Mouse (Mus musculus) c-Kit-positive CD71-negative TER-119-negative erythroid progenitor cells, embryonic 14.5 days (primary cell): ENCODE measurements around the gene Chpf2.

ENCODE experiments used
- DNase-seq: peaks from one replicate; pipeline ENCODE4 v3.0.0-alpha.2; 2013; ENCODE audit warnings: low read depth

Gene Chpf2

GRCm38 (mm10) chr5:24605321-24605979, 18.9 kb downstream of the Chpf2 start:
- no peak for DNase-seq

DNA sequence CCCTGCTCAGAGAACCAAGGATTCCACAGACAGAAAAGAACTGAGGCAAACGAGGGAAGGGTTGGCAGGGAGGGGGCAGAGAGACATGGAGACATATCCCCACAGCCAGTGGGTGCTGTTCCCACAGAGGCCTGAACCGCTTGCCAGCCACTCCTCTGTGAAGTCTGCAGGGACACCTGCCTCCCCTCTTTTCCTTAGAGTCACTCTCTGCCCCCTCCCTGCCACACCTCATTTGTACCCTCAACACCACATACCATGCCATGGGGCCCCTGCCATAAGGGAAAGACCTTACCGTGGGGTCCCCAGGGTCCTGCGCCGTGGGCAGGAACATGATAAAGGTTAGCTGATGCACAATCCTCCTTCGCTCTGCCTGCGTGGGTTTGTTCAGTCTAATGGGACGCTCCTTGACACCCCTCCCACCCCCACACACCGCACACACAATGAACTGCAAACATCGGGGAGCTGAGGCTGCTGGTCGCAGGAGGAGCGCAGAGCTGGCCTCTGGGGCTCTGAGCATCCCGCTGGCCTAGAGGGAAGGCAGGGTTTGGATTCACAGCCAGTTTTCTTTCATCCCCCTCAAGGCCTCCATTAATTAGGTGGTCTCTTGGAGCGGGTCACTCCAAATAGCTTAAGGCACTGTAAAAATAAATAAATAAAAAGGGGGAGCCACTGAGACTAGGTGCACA, 19.6 kb downstream of the Chpf2 start:
- DNase-seq: no peak

DNA sequence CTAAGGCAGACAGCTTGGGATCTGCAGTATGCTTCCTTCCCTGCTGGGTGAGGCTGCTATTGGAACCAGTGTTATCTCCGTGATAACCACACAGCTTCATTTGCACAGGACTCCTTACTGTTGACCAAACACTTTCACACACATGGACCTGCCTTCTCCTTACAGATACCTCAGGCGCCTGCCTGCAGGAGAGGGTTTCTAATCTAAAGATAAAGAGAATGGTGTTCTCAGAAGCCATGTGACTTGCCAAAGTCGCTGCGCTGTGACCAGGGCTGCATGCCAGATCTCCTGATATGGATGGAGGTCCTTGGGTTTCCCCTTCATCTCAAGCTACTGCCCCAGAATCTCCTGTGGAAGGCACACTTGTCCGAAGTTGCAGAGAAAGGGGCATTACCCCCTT, 22.8 kb downstream of the Chpf2 start:
- no peak for DNase-seq

GRCm38 (mm10) chr5:24611366-24612301, 25.1 kb downstream of the Chpf2 start:
- no peak for DNase-seq

DNA sequence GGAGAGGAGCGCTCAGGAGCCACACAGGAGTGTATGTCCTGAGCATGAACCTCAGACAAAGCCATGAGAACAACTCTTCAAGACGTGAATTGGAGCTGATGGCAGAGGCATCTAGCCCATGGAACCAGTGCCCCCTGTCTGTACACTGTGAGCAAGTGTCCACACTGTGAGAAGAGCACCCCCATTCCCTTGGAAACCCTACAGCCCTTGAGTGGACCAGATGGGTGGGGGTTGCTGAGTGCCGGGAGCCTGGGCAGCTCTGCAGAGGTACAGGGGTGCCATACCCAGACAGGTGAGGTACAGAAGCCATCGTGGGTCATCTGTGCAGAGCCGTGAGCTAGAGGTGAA, 25.7 kb downstream of the Chpf2 start:
- no peak for DNase-seq

DNA sequence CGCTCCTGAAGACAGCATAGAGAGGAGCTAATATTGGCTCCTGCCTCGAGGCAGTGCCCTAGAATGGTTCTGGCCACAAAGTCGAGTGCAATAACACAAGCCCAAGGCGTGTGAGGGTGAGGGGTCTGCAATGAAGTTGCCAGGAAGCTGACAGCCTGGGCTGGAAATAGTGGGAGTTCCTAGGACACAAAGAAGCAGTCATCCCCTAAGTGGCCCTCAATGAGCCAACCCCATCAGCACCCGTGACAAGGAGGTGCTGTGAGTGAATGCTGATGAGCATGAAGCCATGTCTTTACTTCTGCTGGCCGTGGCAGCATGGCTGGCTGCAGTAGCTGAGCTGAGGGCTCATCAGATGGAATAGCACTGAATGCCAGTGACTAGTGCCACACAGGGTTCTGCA, 28.6 kb downstream of the Chpf2 start:
- no peak for DNase-seq

DNA sequence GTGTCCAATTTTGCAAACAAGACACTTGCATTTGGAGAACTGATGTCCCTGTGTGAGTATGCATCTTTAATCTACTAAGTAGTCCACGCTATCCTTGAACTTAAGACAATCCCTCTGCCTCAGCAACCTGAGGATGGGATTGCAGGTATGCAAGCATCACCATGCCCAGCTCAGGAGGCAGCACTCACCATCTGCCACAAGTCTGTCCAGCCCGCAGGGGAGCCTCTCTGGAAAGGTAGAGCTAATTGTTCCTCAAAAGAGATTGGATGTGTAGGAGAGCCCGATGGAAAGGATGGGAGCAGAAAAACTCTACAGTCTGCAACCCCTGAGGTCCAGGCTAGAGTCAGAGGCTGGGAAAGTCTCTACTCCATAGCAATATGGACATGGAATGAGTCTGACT, 32.4 kb downstream of the Chpf2 start:
- no peak for DNase-seq

- no peak for DNase-seq
These were observed 33.6 kb downstream of the Chpf2 start for GRCm38 (mm10) chr5:24620116-24620515.

DNA sequence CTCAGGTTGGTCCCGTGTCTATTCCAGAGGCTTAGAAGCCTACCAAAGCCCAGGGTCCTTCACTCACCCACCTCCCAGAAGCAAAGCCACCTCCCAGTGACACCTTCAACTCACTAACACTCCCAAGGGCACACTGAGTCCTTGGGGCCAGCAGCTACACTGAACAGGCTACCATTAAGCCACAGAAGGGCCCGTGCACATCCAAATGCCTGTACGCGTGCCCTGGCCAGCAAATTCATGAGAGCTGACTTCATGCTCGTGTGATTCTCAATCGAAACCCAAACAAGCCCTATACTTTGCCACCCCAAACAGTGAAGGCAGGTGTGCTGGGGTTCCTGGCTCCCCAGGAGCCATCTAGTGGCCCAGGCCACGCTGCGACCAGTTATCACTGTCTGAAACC, 34.1 kb downstream of the Chpf2 start:
- DNase-seq: no peak

GRCm38 (mm10) chr5:24622386-24623040, 36.0 kb downstream of the Chpf2 start:
- DNase-seq: no peak

DNA sequence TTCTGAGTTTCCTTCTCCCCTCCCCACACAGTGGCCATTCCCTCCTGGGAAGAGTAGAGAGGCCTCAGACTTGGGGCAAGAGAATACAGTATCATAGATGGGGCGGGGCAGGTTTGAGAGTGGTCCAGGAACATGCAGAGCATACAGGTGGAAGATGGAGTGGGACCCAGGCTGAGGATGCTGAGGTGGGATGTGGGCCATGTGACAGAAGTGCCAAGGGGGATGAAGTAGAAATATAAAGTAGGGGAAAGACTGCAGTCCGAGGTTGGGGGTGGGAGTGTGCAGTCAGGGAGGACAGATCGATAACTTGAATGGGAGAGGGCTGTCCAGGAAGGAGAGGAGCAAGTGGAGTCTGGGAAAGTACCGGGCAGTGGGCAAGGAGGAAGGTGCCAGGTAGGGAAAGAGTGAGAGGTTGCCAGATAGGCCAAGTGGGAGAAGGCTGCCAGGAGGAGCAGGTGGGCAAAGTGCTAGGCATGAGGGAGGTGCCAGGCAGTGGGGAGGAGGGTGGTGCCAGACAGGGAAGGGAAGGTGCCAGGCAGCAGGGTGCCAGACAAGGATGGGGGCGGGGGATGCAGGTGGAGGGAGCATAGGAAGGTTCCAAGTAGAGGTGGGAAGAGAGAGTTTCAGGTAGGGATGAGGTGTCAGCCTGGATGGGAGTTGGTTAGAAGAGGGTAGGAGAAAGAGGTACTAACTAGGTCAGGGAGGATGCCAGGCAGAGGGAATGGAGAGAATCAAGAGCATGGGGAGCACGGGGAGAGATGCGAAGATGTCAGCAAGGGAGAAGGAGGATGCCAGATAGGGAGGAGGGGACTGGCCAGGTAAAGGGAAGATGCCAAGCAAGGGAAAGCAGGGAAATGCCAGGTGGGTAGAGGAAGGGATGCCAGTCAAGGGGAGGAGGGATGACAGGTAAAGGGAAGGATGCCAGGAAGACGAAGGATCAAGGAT, 36.8 kb downstream of the Chpf2 start:
- no peak for DNase-seq

DNA sequence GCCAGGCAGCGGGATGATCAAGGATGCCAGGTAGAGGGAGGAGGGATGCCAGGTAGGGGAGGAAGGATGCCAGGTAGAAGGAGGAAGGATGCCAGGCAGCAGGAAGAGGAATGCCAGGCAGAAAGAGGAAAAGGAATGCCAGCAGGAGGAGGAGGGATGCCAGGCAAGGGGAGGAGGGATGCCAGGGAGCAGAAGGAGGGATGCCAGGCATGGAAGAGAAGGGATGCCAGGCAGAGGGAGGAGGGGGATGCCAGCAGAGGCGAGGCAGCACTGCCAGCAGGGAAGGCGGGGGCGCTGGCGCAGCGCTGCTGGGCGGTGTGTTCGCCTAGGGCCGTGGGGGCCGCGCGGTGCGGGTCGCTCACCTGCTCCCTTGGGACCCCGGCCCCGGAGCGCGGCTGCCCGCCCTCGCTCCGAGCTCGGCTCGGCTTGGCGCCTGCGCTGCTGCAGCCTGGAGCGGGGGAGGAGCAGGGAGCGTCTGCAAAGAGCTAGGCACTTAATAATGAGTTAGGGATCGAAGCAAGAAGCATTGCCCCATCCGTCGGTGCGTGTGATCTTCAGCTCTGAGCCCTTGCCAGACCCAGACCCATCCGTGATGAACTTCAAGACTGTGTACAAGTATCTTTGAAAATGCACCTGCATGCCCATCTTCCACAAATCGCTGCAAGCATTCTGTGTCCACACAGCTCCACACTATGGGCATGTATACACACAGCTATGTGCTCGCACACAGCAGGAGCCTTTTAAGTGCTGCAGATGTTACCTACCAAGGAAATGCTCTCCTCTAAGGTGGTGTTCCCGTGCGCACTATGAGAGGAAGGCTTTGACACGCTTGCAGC, 37.7 kb downstream of the Chpf2 start, which contains the start of gene Smarcd3:
Gene Smarcd3, minus strand, starts transcription at position 426 of the 836 bp plus-strand sequence.
- no peak for DNase-seq

- no peak for DNase-seq
These were observed 38.2 kb downstream of the Chpf2 start for GRCm38 (mm10) chr5:24624822-24625120.

- DNase-seq: no peak
These were observed 43.2 kb downstream of the Chpf2 start for GRCm38 (mm10) chr5:24629712-24630111.

GRCm38 (mm10) chr5:24635093-24635492, 48.6 kb downstream of the Chpf2 start:
- no peak for DNase-seq

DNA sequence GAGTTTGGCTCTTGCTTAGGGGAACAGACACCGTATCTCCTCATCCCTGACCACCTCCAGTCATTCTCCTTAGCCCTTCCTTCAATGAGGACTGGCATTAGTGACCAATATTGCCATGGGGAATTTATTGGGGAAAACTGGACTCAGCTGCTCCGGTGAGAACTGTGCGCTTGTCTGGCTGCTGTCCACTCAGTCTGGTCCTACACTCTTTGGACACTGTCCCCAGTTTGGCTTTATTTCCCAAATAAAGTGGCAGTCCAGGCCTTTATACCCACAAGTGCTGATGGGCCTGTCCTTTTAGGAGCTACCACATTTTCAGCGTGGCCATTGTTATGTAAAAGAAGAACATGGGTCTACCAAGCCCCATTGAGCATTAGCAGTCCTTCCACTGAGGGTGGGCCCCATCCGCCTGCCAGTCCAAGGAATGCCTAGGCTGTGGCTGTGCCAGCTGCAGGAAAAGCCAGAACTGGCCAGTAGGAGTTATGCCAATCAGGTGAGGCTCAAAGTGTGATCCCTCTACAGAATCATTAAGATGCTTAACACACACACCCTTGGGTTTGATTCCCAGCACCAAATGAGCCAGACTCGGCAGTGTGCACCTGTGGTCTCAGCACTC, 49.1 kb downstream of the Chpf2 start:
- no peak for DNase-seq

DNA sequence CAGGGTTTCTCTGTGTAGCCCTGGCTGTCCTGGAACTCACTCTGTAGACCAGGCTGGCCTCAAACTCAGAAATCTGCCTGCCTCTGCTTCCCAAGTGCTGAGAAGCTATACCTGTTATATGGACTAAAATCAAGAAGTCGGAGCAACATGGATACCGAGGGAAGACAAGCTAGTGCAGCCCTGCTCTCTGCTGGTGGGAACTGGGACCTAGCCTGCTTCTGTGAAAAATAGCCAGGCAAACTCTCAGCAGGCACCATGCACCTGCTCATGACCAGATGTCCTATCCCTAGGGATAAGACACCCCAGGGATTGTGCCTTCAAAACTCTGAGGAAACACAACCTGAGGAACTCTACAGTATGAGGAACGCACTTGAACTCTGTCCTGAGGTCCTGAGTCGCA, 50.4 kb downstream of the Chpf2 start:
- DNase-seq: no peak

- no peak for DNase-seq
These were observed 51.6 kb downstream of the Chpf2 start for GRCm38 (mm10) chr5:24638131-24638530.

- DNase-seq: no peak
These were observed 52.5 kb downstream of the Chpf2 start for GRCm38 (mm10) chr5:24639081-24639480.
